Mouse (Mus musculus) cerebellum, postnatal 14 days (tissue): ENCODE data around the gene Znhit6.

Experiments
- DNase-seq, 2 experiments: peaks; one replicate each; pipeline ENCODE4 v3.0.0; 2021; ENCODE audit warnings: mixed read lengths in 2 of 2

Znhit6 gene

GRCm38 (mm10) chr3:145646666-145647065 is 70.7 kb downstream of the Znhit6 start:
- no peak for DNase-seq

DNA sequence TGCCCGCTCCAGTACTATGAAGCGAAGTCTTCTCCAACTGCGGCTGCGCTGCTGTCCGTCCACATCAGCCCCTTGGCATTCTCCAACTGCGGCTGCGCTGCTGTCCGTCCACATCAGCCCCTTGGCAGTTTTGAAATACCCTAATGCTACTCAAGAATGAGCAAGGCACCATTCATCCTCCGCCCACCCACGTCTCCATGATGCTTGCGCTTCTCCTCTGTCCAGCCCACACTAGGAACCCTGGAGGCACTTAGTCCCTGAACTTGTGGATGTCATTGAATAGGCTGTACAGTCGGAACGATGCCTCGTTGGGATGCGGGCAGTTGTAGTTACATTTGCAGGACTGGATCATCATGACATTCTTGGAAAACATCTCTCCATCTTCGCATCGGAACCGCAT is 71.4 kb downstream of the Znhit6 start:
- DNase-seq = no peak

DNA sequence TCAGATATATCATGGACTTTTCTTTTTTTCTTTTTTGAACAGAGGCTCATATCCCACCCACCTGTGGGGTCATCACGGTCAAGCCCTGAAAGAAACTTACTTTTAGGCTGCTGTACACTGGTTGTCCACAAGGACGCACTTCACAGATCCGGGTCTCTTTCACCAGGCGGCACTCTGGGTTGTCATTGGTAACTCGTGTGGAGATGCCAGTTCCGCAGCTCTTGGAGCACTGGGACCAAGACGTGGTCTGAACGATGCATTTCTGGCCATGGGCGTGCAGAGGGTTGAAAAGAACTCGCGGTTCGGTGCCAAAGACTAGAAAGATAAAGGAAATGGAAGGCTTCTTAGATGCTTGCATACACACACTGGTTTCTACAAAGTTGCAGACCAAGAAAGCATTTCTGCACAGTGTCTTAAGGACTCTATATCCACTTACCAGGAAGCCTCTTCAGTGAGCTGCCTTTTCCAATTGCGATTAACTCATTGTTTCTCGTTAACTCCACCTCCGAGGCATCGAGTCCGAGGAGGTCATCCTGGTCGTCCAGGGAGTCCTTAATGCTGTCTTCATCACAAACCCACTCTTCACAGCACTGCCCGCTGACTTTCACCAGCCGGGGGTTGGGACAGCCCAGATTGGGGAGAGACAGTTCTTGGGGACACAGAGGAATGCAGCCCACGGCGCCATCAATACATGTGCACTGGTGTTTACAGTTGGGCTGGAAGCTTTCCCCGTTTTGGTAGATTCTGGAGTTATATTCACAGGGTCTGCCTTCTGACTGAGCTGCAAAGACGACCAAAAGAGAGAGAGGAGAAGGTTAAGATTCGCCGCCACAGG is 72.3 kb downstream of the Znhit6 start:
- peak in 1 of 2 experiments; percentile 40 for DNase-seq

DNA sequence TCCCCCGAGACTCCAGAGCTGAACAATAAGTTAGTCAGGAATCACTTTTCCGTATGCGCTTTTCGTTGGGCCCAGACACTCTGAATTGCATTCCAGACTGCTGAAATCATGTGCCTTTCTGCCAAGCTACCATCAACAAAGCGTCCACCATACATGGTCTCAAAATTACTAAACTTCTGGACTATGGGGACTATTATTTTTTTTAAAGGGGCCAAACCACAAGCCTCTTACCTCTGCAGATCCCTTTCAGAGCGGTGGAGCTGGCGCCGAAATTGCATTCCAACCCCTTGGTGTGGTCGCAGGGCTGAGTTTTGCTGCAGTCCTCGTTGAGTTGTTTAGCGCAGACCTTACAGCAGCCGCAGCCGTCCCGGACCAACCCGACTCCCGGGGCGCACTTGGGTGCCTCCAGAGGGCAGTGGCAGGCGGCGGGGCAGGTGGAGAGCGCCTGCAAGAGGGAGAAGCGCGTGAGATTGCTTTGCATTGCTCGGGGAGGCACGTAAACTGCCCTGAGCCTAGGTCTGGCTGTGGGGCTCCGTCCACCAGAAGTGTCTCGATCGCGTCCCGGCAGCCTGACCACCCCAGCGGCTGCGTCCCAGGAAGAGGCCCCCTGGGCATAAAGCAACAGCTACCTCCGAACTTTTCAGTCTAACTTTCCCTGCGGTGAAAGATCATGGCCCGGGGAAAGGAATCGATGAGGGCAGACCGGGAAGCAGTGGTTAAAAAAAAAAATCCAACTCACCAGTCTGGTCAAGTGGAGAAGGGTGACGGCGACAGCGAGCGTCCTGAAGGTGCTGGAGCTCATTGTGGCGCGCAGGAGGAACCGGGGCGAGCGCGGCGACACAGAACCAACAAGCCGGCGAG is 73.2 kb downstream of the Znhit6 start:
- no peak for DNase-seq

- DNase-seq = peak in 1 of 2 experiments; percentile 35
These were observed 73.8 kb downstream of the Znhit6 start, which contains the start of gene Ccn1 for GRCm38 (mm10) chr3:145649852-145650202. TSS of gene Ccn1 (minus strand) at chr3:145649981.

- DNase-seq = no peak
These were observed 74.5 kb downstream of the Znhit6 start for GRCm38 (mm10) chr3:145650298-145651011.

DNA sequence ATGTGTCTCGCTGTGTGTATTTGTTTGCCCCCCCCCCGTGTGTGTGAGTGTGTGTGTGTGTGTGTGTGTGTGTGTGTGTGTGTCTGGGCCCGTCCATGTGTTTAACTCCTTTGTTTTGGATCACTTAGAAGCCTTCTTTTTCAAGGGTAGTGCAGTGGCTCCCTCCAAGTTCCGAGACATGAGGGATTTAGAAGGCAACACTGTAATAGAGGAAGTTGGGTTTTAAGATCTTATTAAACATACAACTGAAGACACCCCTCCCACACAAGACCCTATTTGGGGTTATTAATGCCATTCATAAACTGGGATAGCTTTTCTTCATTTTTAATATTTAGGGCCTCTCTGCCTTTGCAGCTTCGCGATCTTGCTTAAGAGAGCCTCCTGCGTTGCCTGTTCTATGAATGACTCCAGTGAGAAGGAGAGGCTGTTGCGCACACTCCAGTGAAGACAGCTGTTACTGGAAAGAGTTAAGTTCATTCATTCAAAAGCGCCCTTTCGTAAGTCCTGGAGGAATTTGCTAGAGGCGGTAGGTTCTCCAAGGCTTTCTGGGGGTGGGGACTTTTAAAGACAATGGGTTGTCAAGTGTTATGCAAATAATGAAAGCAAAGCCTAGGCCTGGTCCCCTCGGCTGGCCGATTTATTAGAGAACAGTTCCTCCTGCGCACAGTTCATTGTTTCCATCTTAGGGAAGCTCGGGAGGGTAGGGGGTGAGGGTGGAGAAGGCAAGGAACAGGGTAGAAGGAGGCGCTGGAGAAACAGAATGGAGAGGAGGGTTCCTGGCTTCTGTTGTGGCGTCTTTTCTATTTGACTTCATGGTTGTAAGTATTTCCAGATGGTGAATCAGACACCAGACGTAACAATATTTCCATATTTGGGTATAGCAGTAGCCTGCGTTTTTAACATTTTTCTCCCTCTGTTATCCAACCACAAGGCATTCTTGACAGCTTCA is 75.3 kb downstream of the Znhit6 start:
- no peak for DNase-seq

- DNase-seq = no peak
These were observed 75.9 kb downstream of the Znhit6 start for GRCm38 (mm10) chr3:145651978-145652321.

DNA sequence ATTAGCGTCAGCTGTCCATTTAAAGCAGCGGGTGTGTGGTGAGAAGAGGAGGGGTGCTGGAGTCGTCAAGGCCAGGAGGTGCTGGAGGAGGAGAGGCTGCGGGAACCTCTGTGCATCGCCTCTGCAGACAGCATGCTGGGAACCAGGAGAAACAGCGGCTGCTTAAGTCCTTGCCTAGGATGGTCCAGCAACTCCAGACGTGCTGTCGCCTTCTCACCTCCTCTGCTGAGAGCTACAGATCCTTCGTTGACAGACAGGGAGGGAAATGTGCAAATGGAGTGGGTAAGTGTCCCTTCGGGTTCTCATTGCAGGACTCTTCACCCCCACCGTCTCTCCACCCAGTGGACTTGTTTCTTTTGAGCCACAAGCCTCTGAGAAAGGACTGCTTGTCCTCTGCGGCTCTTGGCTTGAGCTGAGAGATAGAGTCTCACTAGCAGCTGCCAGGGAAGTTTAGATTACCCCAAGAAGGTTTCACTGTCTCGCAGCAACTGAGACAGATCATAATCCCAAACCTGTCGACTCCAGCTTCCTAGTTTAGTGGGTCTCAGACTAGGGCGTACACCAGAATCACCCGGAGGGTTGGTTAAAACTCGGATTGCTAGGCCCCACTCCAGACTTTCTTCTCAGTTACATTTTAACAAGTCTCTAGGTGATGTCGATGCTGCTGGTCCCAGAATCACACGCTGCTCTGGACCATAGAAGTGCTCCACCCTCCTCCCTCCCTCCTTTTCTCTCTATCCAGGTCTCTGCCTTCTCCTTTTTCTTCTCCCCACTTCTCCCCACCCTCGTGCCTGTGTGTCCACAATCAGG is 76.5 kb downstream of the Znhit6 start:
- DNase-seq = no peak

- DNase-seq = peak in 1 of 2 experiments; percentile 39
These were observed 77.4 kb downstream of the Znhit6 start for GRCm38 (mm10) chr3:145653191-145653940.

GRCm38 (mm10) chr3:145654028-145654427 is 78.0 kb downstream of the Znhit6 start:
- no peak for DNase-seq
